Mouse (Mus musculus): Measurements from ENCODE around the gene Smarca4. TPM values are rescaled to one million over a fixed set of nuclear protein-coding genes. Genes with fewer than 3 reads are reported as not detected.

The Smarca4 gene
- total and polyA plus RNA-seq, 2 experiments from 2014 or later, result 92.5 to 180 TPM

DNA sequence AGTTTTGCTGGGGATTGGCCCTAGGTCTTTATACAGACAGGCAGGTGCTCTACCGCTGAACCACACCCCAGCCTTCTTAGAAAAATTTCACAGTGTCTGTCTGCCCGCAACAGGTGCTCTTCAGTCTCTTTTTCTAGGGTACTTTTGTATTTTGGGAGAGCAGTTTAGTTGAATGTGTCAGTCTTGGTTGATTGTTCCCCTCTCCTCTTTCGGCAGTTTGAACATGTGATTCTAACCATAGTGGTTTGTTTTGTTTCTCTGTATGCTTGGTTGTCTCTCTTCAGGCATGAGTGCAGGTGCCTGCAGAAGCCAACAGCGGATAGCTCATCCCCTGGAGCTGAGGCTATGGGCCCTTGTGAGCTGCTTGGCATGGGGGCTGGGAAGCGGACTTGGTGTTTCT lies 36.3 kb downstream of the Smarca4 start:
- 91% methylated on average over 5 of the region's 5 CpGs for WGBS
- H3K4me3 ChIP-seq (ENCODE audit: low read depth, low read length), result no peak overlapping the region
- no peak for ATAC-seq
- H3K9me3 ChIP-seq (ENCODE audit: low read length), result no peaks in the 10 kb centered on the region
- no peak overlapping the region for H3K27ac ChIP-seq (ENCODE audit: low read depth, low read length)
- TF ChIP-seq CTCF (IDR thresholded peaks at IDR 0.05; ENCODE audit: low read depth), result no peak
- no peak overlapping the region for H3K4me2 ChIP-seq (ENCODE audit: low read depth)
- no peak for DNase-seq
- H3K27me3 ChIP-seq (ENCODE audit: insufficient read depth, low read length), result no peaks in the 10 kb centered on the region
- H3K4me1 ChIP-seq (ENCODE audit: insufficient read depth), result no peaks in the 10 kb centered on the region
- H3K9ac ChIP-seq, result no peak overlapping the region
- peaks cover 70% of the 10 kb centered on the region for H3K36me3 ChIP-seq (ENCODE audit: insufficient read depth)

- no peak for ATAC-seq
- TF ChIP-seq CTCF (IDR thresholded peaks at IDR 0.05; ENCODE audit: low read depth), result no peak
- Histone ChIP-seq H3K36me3 (ENCODE audit: insufficient read depth) (peaks cover 63% of the 10 kb centered on the region), H3K9ac (no peak overlapping the region), H3K4me1 (ENCODE audit: insufficient read depth) (no peaks in the 10 kb centered on the region), H3K4me3 (ENCODE audit: low read depth, low read length) (no peak overlapping the region), H3K9me3 (ENCODE audit: low read length) (no peaks in the 10 kb centered on the region), H3K4me2 (ENCODE audit: low read depth) (no peak overlapping the region), H3K27ac (ENCODE audit: low read depth, low read length) (no peak overlapping the region), H3K27me3 (ENCODE audit: insufficient read depth, low read length) (no peaks in the 10 kb centered on the region)
- WGBS, result 88% methylated on average over 2 of the region's 2 CpGs
- DNase-seq, result no peak
Observed at GRCm38 (mm10) chr9:21653253-21653652, 37.3 kb downstream of the Smarca4 start.

- no peaks in the 10 kb centered on the region for H3K27me3 ChIP-seq (ENCODE audit: insufficient read depth, low read length)
- no peak overlapping the region for H3K9ac ChIP-seq
- DNase-seq (no peak), ATAC-seq (no peak)
- 97% methylated on average over 5 of the region's 5 CpGs for WGBS
- peaks cover 91% of the 10 kb centered on the region for H3K36me3 ChIP-seq (ENCODE audit: insufficient read depth)
- no peak overlapping the region for H3K4me2 ChIP-seq (ENCODE audit: low read depth)
- no peaks in the 10 kb centered on the region for H3K9me3 ChIP-seq (ENCODE audit: low read length)
- no peaks in the 10 kb centered on the region for H3K4me1 ChIP-seq (ENCODE audit: insufficient read depth)
- no peak overlapping the region for H3K4me3 ChIP-seq (ENCODE audit: low read depth, low read length)
- TF ChIP-seq CTCF (IDR thresholded peaks at IDR 0.05; ENCODE audit: low read depth), result no peak
- no peak overlapping the region for H3K27ac ChIP-seq (ENCODE audit: low read depth, low read length)
Observed at GRCm38 (mm10) chr9:21662034-21662433, 46.1 kb downstream of the Smarca4 start.

DNA sequence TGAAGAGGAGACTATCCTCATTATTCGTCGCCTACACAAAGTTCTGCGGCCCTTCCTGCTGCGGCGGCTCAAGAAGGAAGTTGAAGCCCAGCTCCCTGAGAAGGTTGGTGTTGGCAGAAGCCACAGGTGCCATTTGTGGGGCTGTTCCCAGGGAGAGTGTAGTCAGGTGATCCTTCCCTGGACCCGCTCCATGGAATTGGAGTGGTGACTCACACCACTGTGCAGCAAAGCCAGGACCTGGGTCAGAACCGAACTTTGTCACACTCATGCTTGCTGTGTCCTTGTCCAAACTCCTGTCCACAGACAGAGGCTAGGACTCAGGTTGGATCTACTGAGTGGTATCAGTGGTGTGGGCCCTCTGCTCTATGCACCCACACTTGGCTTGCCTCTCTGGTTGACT lies 53.0 kb downstream of the Smarca4 start:
- WGBS, result 94% methylated on average over 7 of the region's 7 CpGs
- Histone ChIP-seq H3K9ac (no peak overlapping the region), H3K4me2 (ENCODE audit: low read depth) (no peak overlapping the region), H3K4me1 (ENCODE audit: insufficient read depth) (no peaks in the 10 kb centered on the region), H3K9me3 (ENCODE audit: low read length) (no peaks in the 10 kb centered on the region), H3K36me3 (ENCODE audit: insufficient read depth) (peaks cover 100% of the 10 kb centered on the region), H3K27me3 (ENCODE audit: insufficient read depth, low read length) (no peaks in the 10 kb centered on the region), H3K4me3 (ENCODE audit: low read depth, low read length) (no peak overlapping the region), H3K27ac (ENCODE audit: low read depth, low read length) (no peak overlapping the region)
- no peak for ATAC-seq
- DNase-seq, result no peak
- TF ChIP-seq CTCF (IDR thresholded peaks at IDR 0.05; ENCODE audit: low read depth), result no peak

DNA sequence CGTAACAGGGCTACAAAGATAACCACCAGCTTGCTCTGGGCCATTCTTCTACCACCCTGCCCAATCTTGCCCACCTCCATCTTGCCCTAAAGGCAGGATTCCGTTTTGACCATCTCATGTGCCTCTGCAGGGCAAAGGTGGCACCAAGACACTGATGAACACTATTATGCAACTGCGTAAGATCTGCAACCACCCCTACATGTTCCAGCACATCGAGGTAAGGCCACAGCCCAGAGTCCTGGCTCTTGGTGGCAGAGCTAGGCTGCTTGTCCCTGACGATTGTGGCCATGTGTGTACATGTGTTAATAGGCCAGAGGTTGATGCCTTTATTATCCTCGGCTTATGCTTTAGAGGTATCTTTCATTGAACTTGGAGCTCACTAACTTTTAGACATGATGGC lies 54.4 kb downstream of the Smarca4 start:
- 95% methylated on average over 6 of the region's 6 CpGs for WGBS
- Histone ChIP-seq H3K9me3 (ENCODE audit: low read length) (no peaks in the 10 kb centered on the region), H3K27me3 (ENCODE audit: insufficient read depth, low read length) (no peaks in the 10 kb centered on the region), H3K27ac (ENCODE audit: low read depth, low read length) (no peak overlapping the region), H3K36me3 (ENCODE audit: insufficient read depth) (peaks cover 100% of the 10 kb centered on the region), H3K4me3 (ENCODE audit: low read depth, low read length) (no peak overlapping the region), H3K4me1 (ENCODE audit: insufficient read depth) (no peaks in the 10 kb centered on the region), H3K9ac (no peak overlapping the region), H3K4me2 (ENCODE audit: low read depth) (no peak overlapping the region)
- ATAC-seq (no peak), DNase-seq (no peak)
- no peak for TF ChIP-seq CTCF (IDR thresholded peaks at IDR 0.05; ENCODE audit: low read depth)

GRCm38 (mm10) chr9:21671753-21672152 lies 55.8 kb downstream of the Smarca4 start:
- H3K27ac ChIP-seq (ENCODE audit: low read depth, low read length), result no peak overlapping the region
- H3K4me1 ChIP-seq (ENCODE audit: insufficient read depth), result no peaks in the 10 kb centered on the region
- ATAC-seq, result no peak
- H3K4me2 ChIP-seq (ENCODE audit: low read depth), result no peak overlapping the region
- WGBS, result 95% methylated on average over 5 of the region's 5 CpGs
- peaks cover 100% of the 10 kb centered on the region for H3K36me3 ChIP-seq (ENCODE audit: insufficient read depth)
- H3K9ac ChIP-seq, result no peak overlapping the region
- TF ChIP-seq CTCF (IDR thresholded peaks at IDR 0.05; ENCODE audit: low read depth), result no peak
- H3K9me3 ChIP-seq (ENCODE audit: low read length), result no peaks in the 10 kb centered on the region
- H3K27me3 ChIP-seq (ENCODE audit: insufficient read depth, low read length), result no peaks in the 10 kb centered on the region
- H3K4me3 ChIP-seq (ENCODE audit: low read depth, low read length), result no peak overlapping the region
- DNase-seq, result no peak

DNA sequence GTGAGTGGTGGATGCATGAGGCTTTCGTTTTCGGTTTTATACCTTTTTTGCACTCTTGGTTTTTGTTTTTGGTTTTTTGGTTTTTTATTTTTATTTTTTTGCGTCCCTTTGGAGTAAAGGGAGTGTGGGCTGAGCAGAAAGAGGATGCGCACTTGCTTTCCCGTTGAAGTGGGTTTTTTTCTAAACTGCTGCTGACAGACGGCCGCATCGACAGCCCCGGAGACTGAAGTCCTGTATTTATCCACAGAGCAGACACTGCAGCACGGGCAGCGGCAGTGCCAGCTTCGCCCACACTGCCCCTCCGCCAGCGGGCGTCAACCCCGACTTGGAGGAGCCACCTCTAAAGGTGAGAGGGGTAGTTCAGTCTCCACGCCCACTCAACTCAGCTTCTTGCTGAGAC lies 61.7 kb downstream of the Smarca4 start:
- Histone ChIP-seq H3K4me2 (ENCODE audit: low read depth) (no peak overlapping the region), H3K9ac (no peak overlapping the region), H3K27me3 (ENCODE audit: insufficient read depth, low read length) (no peaks in the 10 kb centered on the region), H3K4me3 (ENCODE audit: low read depth, low read length) (no peak overlapping the region), H3K36me3 (ENCODE audit: insufficient read depth) (peaks cover 85% of the 10 kb centered on the region), H3K9me3 (ENCODE audit: low read length) (no peaks in the 10 kb centered on the region), H3K4me1 (ENCODE audit: insufficient read depth) (no peaks in the 10 kb centered on the region), H3K27ac (ENCODE audit: low read depth, low read length) (no peak overlapping the region)
- no peak for TF ChIP-seq CTCF (IDR thresholded peaks at IDR 0.05; ENCODE audit: low read depth)
- WGBS, result 95% methylated on average over 17 of the region's 17 CpGs
- no peak for DNase-seq
- no peak for ATAC-seq

DNA sequence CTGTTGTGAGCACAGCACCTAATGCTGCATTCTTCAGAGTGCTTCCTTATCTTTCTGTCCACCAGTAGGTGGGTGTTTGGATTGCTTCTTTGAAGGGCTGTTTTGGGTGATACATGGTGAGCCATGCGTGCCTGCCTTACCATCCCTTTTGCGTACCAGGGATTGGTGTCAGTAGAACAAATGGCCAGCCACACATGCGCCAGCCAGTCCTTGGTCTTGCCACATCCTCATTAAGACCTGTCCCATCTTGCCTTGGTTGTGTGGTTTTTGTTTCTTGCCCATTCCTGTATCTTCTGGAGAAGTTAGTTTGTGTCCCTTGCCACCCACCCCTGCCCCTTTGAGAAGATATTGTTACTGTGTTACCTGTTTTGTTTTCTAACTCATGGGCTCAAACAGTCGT lies 64.5 kb downstream of the Smarca4 start:
- Histone ChIP-seq H3K4me3 (ENCODE audit: low read depth, low read length) (no peak overlapping the region), H3K9me3 (ENCODE audit: low read length) (no peaks in the 10 kb centered on the region), H3K4me1 (ENCODE audit: insufficient read depth) (no peaks in the 10 kb centered on the region), H3K9ac (no peak overlapping the region), H3K4me2 (ENCODE audit: low read depth) (no peak overlapping the region), H3K27me3 (ENCODE audit: insufficient read depth, low read length) (no peaks in the 10 kb centered on the region), H3K36me3 (ENCODE audit: insufficient read depth) (peaks cover 82% of the 10 kb centered on the region), H3K27ac (ENCODE audit: low read depth, low read length) (no peak overlapping the region)
- WGBS, result 93% methylated on average over 4 of the region's 4 CpGs
- no peak for TF ChIP-seq CTCF (IDR thresholded peaks at IDR 0.05; ENCODE audit: low read depth)
- ATAC-seq (no peak), DNase-seq (no peak)
